Mouse (Mus musculus): Measurements from ENCODE around the gene Ly6g6e. TPM values are rescaled to one million over a fixed set of nuclear protein-coding genes. Genes with fewer than 3 reads are reported as not detected.

Gene Ly6g6e
- polyA plus RNA-seq, 1 experiment, result 0.30 TPM

Other genes with a start within 250 kb of the Ly6g6e start
- 12.4 and 13.7 TPM in 2 replicates for gene Stk19, start 240.0 kb upstream of the Ly6g6e start, polyA plus RNA-seq (2012; rRNA removed)
- gene Dxo, start 239.9 kb upstream of the Ly6g6e start, polyA plus RNA-seq (2012; rRNA removed), result 16.6 and 19.9 TPM in 2 replicates
- 18.6 and 23.0 TPM in 2 replicates for gene Skiv2l, start 226.7 kb upstream of the Ly6g6e start, polyA plus RNA-seq (2012; rRNA removed)
- gene Nelfe, start 226.5 kb upstream of the Ly6g6e start, polyA plus RNA-seq (2012; rRNA removed), result 26.7 and 28.4 TPM in 2 replicates
- 687 and 748 TPM in 2 replicates for gene Cfb, start 214.4 kb upstream of the Ly6g6e start, polyA plus RNA-seq (2012; rRNA removed)
- 4.8 and 6.3 TPM in 2 replicates for gene Zbtb12, start 197.4 kb upstream of the Ly6g6e start, polyA plus RNA-seq (2012; rRNA removed)
- 0.04 and 0.05 TPM in 2 replicates for gene Gm20547, start 194.9 kb upstream of the Ly6g6e start, polyA plus RNA-seq (2012; rRNA removed)
- 36.4 and 36.8 TPM in 2 replicates for gene C2, start 178.6 kb upstream of the Ly6g6e start, polyA plus RNA-seq (2012; rRNA removed)
- 30.4 and 37.6 TPM in 2 replicates for gene Ehmt2, start 178.4 kb upstream of the Ly6g6e start, polyA plus RNA-seq (2012; rRNA removed)
- 3.8 and 5.8 TPM in 2 replicates for gene Slc44a4, start 162.4 kb upstream of the Ly6g6e start, polyA plus RNA-seq (2012; rRNA removed)
- 21.1 and 21.2 TPM in 2 replicates for gene Neu1, start 145.6 kb upstream of the Ly6g6e start, polyA plus RNA-seq (2012; rRNA removed)
- 3.1 and 3.3 TPM in 2 replicates for gene Hspa1b, start 117.7 kb upstream of the Ly6g6e start, polyA plus RNA-seq (2012; rRNA removed)
- gene Gm20481, start 107.0 kb upstream of the Ly6g6e start, polyA plus RNA-seq (2012; rRNA removed), result not detected in 2 replicates
- 1.9 and 2.5 TPM in 2 replicates for gene Hspa1a, start 104.7 kb upstream of the Ly6g6e start, polyA plus RNA-seq (2012; rRNA removed)
- 0.06 and 0.07 TPM in 2 replicates for gene Hspa1l, start 104.2 kb upstream of the Ly6g6e start, polyA plus RNA-seq (2012; rRNA removed)
- 64.3 and 69.6 TPM in 2 replicates for gene Lsm2, start 95.0 kb upstream of the Ly6g6e start, polyA plus RNA-seq (2012; rRNA removed)
- gene Vars, start 75.9 kb upstream of the Ly6g6e start, polyA plus RNA-seq (2012; rRNA removed), result 42.1 and 47.2 TPM in 2 replicates
- 0.17 and 0.23 TPM in 2 replicates for gene Vwa7, start 60.3 kb upstream of the Ly6g6e start, polyA plus RNA-seq (2012; rRNA removed)
- 4.3 and 5.0 TPM in 2 replicates for gene Sapcd1, start 48.9 kb upstream of the Ly6g6e start, polyA plus RNA-seq (2012; rRNA removed)
- gene Msh5, start 30.2 kb upstream of the Ly6g6e start, polyA plus RNA-seq (2012; rRNA removed), result 7.7 and 8.5 TPM in 2 replicates
- gene Clic1, start 26.9 kb upstream of the Ly6g6e start, polyA plus RNA-seq (2012; rRNA removed), result 88.4 and 92.7 TPM in 2 replicates
- 13.9 and 14.9 TPM in 2 replicates for gene Ddah2, start 17.9 kb upstream of the Ly6g6e start, polyA plus RNA-seq (2012; rRNA removed)
- 0.06 TPM in 1 of 2 replicates, not detected in the other for gene Ly6g6c, start 11.5 kb upstream of the Ly6g6e start, polyA plus RNA-seq (2012; rRNA removed)
- gene Mpig6b, start 10.7 kb upstream of the Ly6g6e start, polyA plus RNA-seq (2012; rRNA removed), result 1.5 and 1.9 TPM in 2 replicates
- 0.71 and 0.79 TPM in 2 replicates for gene Ly6g6d, start 1.2 kb downstream of the Ly6g6e start, polyA plus RNA-seq (2012; rRNA removed)
- 4.7 and 4.8 TPM in 2 replicates for gene Ly6g6f, start 8.7 kb downstream of the Ly6g6e start, polyA plus RNA-seq (2012; rRNA removed)
- 32.1 and 32.4 TPM in 2 replicates for gene Abhd16a, start 12.4 kb downstream of the Ly6g6e start, polyA plus RNA-seq (2012; rRNA removed)
- gene Ly6g5c, start 31.4 kb downstream of the Ly6g6e start, polyA plus RNA-seq (2012; rRNA removed), result not detected in 2 replicates
- gene Ly6g5b, start 38.5 kb downstream of the Ly6g6e start, polyA plus RNA-seq (2012; rRNA removed), result 0.46 and 0.64 TPM in 2 replicates
- gene Gpank1, start 44.6 kb downstream of the Ly6g6e start, polyA plus RNA-seq (2012; rRNA removed), result 8.0 and 8.7 TPM in 2 replicates
- 84.1 and 85.2 TPM in 2 replicates for gene Csnk2b, start 45.2 kb downstream of the Ly6g6e start, polyA plus RNA-seq (2012; rRNA removed)
- gene D17H6S53E, start 49.5 kb downstream of the Ly6g6e start, polyA plus RNA-seq (2012; rRNA removed), result 1.8 and 2.0 TPM in 2 replicates
- 464 and 524 TPM in 2 replicates for gene Apom, start 55.1 kb downstream of the Ly6g6e start, polyA plus RNA-seq (2012; rRNA removed)
- gene Bag6, start 58.3 kb downstream of the Ly6g6e start, polyA plus RNA-seq (2012; rRNA removed), result 37.8 and 48.6 TPM in 2 replicates
- gene Prrc2a, start 88.0 kb downstream of the Ly6g6e start, polyA plus RNA-seq (2012; rRNA removed), result 42.6 and 57.5 TPM in 2 replicates
- 10.5 and 12.9 TPM in 2 replicates for gene Aif1, start 99.2 kb downstream of the Ly6g6e start, polyA plus RNA-seq (2012; rRNA removed)
- 69.9 and 71.0 TPM in 2 replicates for gene Lst1, start 111.5 kb downstream of the Ly6g6e start, polyA plus RNA-seq (2012; rRNA removed)
- gene Ltb, start 117.5 kb downstream of the Ly6g6e start, polyA plus RNA-seq (2012; rRNA removed), result 5.2 and 5.9 TPM in 2 replicates
- gene Tnf, start 125.1 kb downstream of the Ly6g6e start, polyA plus RNA-seq (2012; rRNA removed), result 1.4 TPM in 2 replicates
- 0.06 TPM in 1 of 2 replicates, not detected in the other for gene Lta, start 128.4 kb downstream of the Ly6g6e start, polyA plus RNA-seq (2012; rRNA removed)
- gene Gm16181, start 143.9 kb downstream of the Ly6g6e start, polyA plus RNA-seq (2012; rRNA removed), result 0.08 and 0.26 TPM in 2 replicates
- 2.0 and 2.3 TPM in 2 replicates for gene Atp6v1g2, start 156.8 kb downstream of the Ly6g6e start, polyA plus RNA-seq (2012; rRNA removed)
- 5.1 and 5.4 TPM in 2 replicates for gene Nfkbil1, start 158.9 kb downstream of the Ly6g6e start, polyA plus RNA-seq (2012; rRNA removed)
- 170 and 199 TPM in 2 replicates for gene Ddx39b, start 164.8 kb downstream of the Ly6g6e start, polyA plus RNA-seq (2012; rRNA removed)
- gene H2-D1, start 185.8 kb downstream of the Ly6g6e start, polyA plus RNA-seq (2012; rRNA removed), result 108 and 132 TPM in 2 replicates
- gene H2-Q1, start 243.5 kb downstream of the Ly6g6e start, polyA plus RNA-seq (2012; rRNA removed), result 0.06 TPM in 2 replicates